ENCODE assay signal across 26 mouse cellular contexts in genomic region chr13:64865397-64865796, GRCm38 (mm10). TPM values are rescaled to one million over a fixed set of nuclear protein-coding genes. Genes with fewer than 3 reads are reported as not detected.
A peak's percentile ranks its signal among the peaks of the same experiment; 100 is the strongest.
DNase-seq lines count a peak whose midpoint lies in the region; ATAC-seq and TF ChIP-seq lines count a peak whose summit lies in the region.
"Had no signal": no experiment of that assay in that cellular context is flagged by ENCODE, and none has a peak within 500 bp of the region (broad histone marks: within the 10 kb centered on the region; RNA-seq: fewer than 3 reads in every experiment).

No protein-coding gene starts in this region.

- H3K27ac ChIP-seq in MEL (ENCODE audit: control insufficient read depth, low read depth, low read length), result no peak overlapping the region

- no peak overlapping the region for H3K9ac ChIP-seq in MEL (ENCODE audit: control insufficient read depth, low read depth, low read length, poor library complexity, severe bottlenecking)

- ATAC-seq in G1E (ENCODE audit: extremely low read depth, insufficient number of reproducible peaks, low FRiP score, poor library complexity, severe bottlenecking), result peak; percentile 45; the same call in 1 of the 2 replicates
- ATAC-seq: activated CD4-positive, CD25-positive, alpha-beta regulatory T cell, adult 4 months; CD4-positive, CD25-positive, alpha-beta regulatory T cell, adult 4 months; Patski had no signal

- H3K4me3 ChIP-seq in G1E (ENCODE audit: low read depth, low read length) (no peak overlapping the region), MEL (ENCODE audit: control insufficient read depth in 1 of 2, insufficient read depth in 1 of 2, low read depth in 2 of 2, low read length in 2 of 2) (no peak overlapping the region)

- TF ChIP-seq CTCF in G1E (IDR thresholded peaks at IDR 0.05; ENCODE audit: low read depth, low read length) (no peak), MEL (IDR thresholded peaks at IDR 0.05 in 2 of 3, conservative IDR thresholded peaks at IDR 0.05 in 1 of 3; ENCODE audit: control insufficient read depth in 1 of 3, insufficient read depth in 1 of 3, low read depth in 2 of 3, low read length in 3 of 3, poor library complexity in 1 of 3, severe bottlenecking in 1 of 3) (no peak)

- H3K79me2 ChIP-seq in MEL (ENCODE audit: control insufficient read depth, insufficient read depth, low read length, poor library complexity), result no peaks in the 10 kb centered on the region

- TF ChIP-seq RAD21 in MEL (IDR thresholded peaks at IDR 0.05; ENCODE audit: low read depth, low read length), result no peak

- DNase-seq in G1E (ENCODE audit: low spot score) (no peak), MEL (ENCODE audit: low read depth, low spot score) (peak; percentile 28)
- DNase-seq in T-cell, adult 2 months (ENCODE audit: low spot score), result no peak
- DNase-seq in cerebellum, adult 8-10 months, result no peak
- DNase-seq: adrenal gland, adult 2 months; adrenal gland, adult 8-10 months; adrenal gland, postnatal 10 days; adrenal gland, postnatal 14 days; adrenal gland, postnatal 25 days; adrenal gland, postnatal 36 days; B cell, adult 2 months; cerebellum, adult 11 months; cerebellum, adult 11-12 months; cerebellum, adult 18-20 months; cerebellum, adult 2 months; cerebellum, adult 9-10 months; cerebellum, adult 9-11 months had no signal

- H3K27me3 ChIP-seq in G1E (ENCODE audit: insufficient read depth, low read length), result no peaks in the 10 kb centered on the region
- no peaks in the 10 kb centered on the region for H3K27me3 ChIP-seq in MEL (ENCODE audit: control insufficient read depth in 1 of 2, insufficient read depth in 2 of 2, low read length in 2 of 2)
- H3K27me3 ChIP-seq: CH12.LX had no signal

- H3K36me3 ChIP-seq in G1E (replicated peaks) (no peaks in the 10 kb centered on the region), MEL (ENCODE audit: control insufficient read depth in 1 of 2, insufficient read depth in 2 of 2, low read length in 2 of 2) (peaks cover 0 to 4% of the 10 kb centered on the region in 2 experiments; a peak in 2 of 4 replicates)

- H3K9me3 ChIP-seq in G1E (replicated peaks) (no peaks in the 10 kb centered on the region), MEL (replicated peaks; ENCODE audit: insufficient read depth, low read length) (no peaks in the 10 kb centered on the region)

- TF ChIP-seq POLR2A in MEL (IDR thresholded peaks at IDR 0.05; ENCODE audit: control insufficient read depth in 1 of 2, insufficient read depth in 1 of 2, low read depth in 1 of 2, low read length in 2 of 2, poor library complexity in 1 of 2), result no peak

- peak; percentile 51 to 53; a peak in 3 of 4 replicates for TF ChIP-seq EP300 in MEL (IDR thresholded peaks at IDR 0.05; ENCODE audit: low read depth in 1 of 2, low read length in 2 of 2)

- H3K4me1 ChIP-seq in G1E (ENCODE audit: insufficient read depth, low read depth, low read length), result no peaks in the 10 kb centered on the region
- H3K4me1 ChIP-seq in MEL (ENCODE audit: control insufficient read depth in 1 of 2, insufficient read depth in 2 of 2, low read length in 2 of 2), result peaks cover 0 to 5% of the 10 kb centered on the region in 2 experiments; a peak in 2 of 4 replicates

TF ChIP-seq in MEL, 35 proteins besides CTCF, POLR2A, EP300 and RAD21:
- no peak for TF ChIP-seq ZMIZ1 (IDR thresholded peaks at IDR 0.05; ENCODE audit: low read depth, low read length)
- TF ChIP-seq GATA1 (IDR thresholded peaks at IDR 0.05; ENCODE audit: low read depth, low read length), result peak; percentile 64
TF ChIP-seq in MEL: peak in this region for 1.

RNA-seq across cellular contexts. Expression of gene Cntnap3, which starts 38.4 kb away (rescaled TPM):
- not detected in 2 replicates for total RNA-seq in G1E (2014; fragmentation: Nextera tagmentation)
- total RNA-seq in G1E (2017), result 0.05 TPM in 1 of 2 replicates, not detected in the other
- not detected in 2 replicates for polyA plus RNA-seq in G1E (2012)
- total RNA-seq in MEL (2012; rRNA removed), result not detected in 2 replicates
- polyA plus RNA-seq in MEL (2012; ENCODE audit: insufficient read depth in 1 of 2, insufficient read length in 2 of 2, low read depth in 1 of 2, low replicate concordance in 2 of 2, missing spikeins in 1 of 2), result not detected
- total RNA-seq: adrenal gland, adult 2 months; adrenal gland, postnatal 14 days; adrenal gland, postnatal 25 days; CH12.LX had no signal
- polyA plus RNA-seq: activated CD4-positive, CD25-positive, alpha-beta regulatory T cell, adult 4 months; adrenal gland, adult 2 months; C2C12; CD4-positive, CD25-positive, alpha-beta regulatory T cell, adult 4 months; Patski had no signal

RNA-seq across cellular contexts. Expression of gene Spata31, which starts 51.8 kb away (rescaled TPM):
- total RNA-seq in G1E (2014; fragmentation: Nextera tagmentation) (not detected in 2 replicates), G1E (2017) (0.06 and 0.16 TPM in 2 replicates), MEL (2012; rRNA removed) (not detected in 2 replicates)
- polyA plus RNA-seq in G1E (2012) (not detected in 2 replicates), MEL (2012; ENCODE audit: insufficient read depth in 1 of 2, insufficient read length in 2 of 2, low read depth in 1 of 2, low replicate concordance in 2 of 2, missing spikeins in 1 of 2) (not detected)
- total RNA-seq: adrenal gland, adult 18-20 months; adrenal gland, adult 2 months; adrenal gland, adult 8-10 months; adrenal gland, postnatal 10 days; adrenal gland, postnatal 14 days; adrenal gland, postnatal 25 days; adrenal gland, postnatal 36 days; adrenal gland, postnatal 4 days; CH12.LX; ES-E14 had no signal
- polyA plus RNA-seq: activated CD4-positive, CD25-positive, alpha-beta regulatory T cell, adult 4 months; adrenal gland, adult 2 months; brain, embryonic 14.5 days; C2C12; CD4-positive, CD25-positive, alpha-beta regulatory T cell, adult 4 months; cerebellum, adult 2 months; Patski had no signal
